7 mouse cellular contexts compared by ENCODE assay signal in genomic region chr10:34207503-34207850, GRCm38 (mm10). TPM values are rescaled to one million over a fixed set of nuclear protein-coding genes. Genes with fewer than 3 reads are reported as not detected.
DNase-seq lines count a peak whose midpoint lies in the region; ATAC-seq and TF ChIP-seq lines count a peak whose summit lies in the region.

TSS of gene Dse (minus strand) at chr10:34207715.

- peak within 1 kb of the TSS; percentile 78 for H3K27ac ChIP-seq in liver, adult 2 months (replicated peaks; ENCODE audit: insufficient read depth, low read depth, low read length)
- H3K27ac ChIP-seq in forebrain, embryonic 10.5 days: peak within 1 kb of the TSS; percentile 95
- peak within 1 kb of the TSS; percentile 98 for H3K27ac ChIP-seq in limb, embryonic 10.5 days

- no peaks in the 10 kb centered on the region; the same call in 1 of the 2 replicates for H3K79me2 ChIP-seq in liver, adult 2 months (ENCODE audit: control insufficient read depth, insufficient read depth, low read length)
- H3K79me2 ChIP-seq in myocyte (ENCODE audit: control insufficient read depth, insufficient read depth): peaks cover 30% of the 10 kb centered on the region

- TF ChIP-seq POLR2A in liver, adult 2 months (IDR thresholded peaks at IDR 0.05; ENCODE audit: extremely low read depth, insufficient read depth, low read length): no peak
- no peak for TF ChIP-seq POLR2A in myocyte (IDR thresholded peaks at IDR 0.05; ENCODE audit: insufficient read length, low read depth)

- H3K27me3 ChIP-seq in liver, adult 2 months (ENCODE audit: control insufficient read depth, insufficient read depth, low read length): no peaks in the 10 kb centered on the region
- no peaks in the 10 kb centered on the region for H3K27me3 ChIP-seq in forebrain, embryonic 10.5 days (ENCODE audit: poor library complexity, severe bottlenecking)
- H3K27me3 ChIP-seq in limb, embryonic 10.5 days (ENCODE audit: low read depth, poor library complexity, severe bottlenecking): no peaks in the 10 kb centered on the region
- H3K27me3 ChIP-seq in myocyte (ENCODE audit: control insufficient read depth, insufficient read depth, insufficient read length): no peaks in the 10 kb centered on the region

- no peak for ATAC-seq in granulocyte monocyte progenitor cell, adult 5-6 weeks (replicated peaks; ENCODE audit: poor library complexity, severe bottlenecking)

- H3K9me3 ChIP-seq in forebrain, embryonic 10.5 days: no peaks in the 10 kb centered on the region
- no peaks in the 10 kb centered on the region for H3K9me3 ChIP-seq in limb, embryonic 10.5 days (replicated peaks)

- under 1% methylated on average over 14 of the region's 14 CpGs for WGBS in liver, adult 2 months
- under 1% methylated on average over 14 of the region's 14 CpGs for WGBS in forebrain, embryonic 10.5 days
- WGBS in limb, embryonic 10.5 days: 1% methylated on average over 14 of the region's 14 CpGs

- TF ChIP-seq CTCF in liver, adult 2 months (IDR thresholded peaks at IDR 0.05; ENCODE audit: low read depth, low read length): no peak

- H3ac ChIP-seq in myocyte (ENCODE audit: control insufficient read depth, insufficient read length): peak within 1 kb of the TSS; percentile 32

- peak; percentile 19 for DNase-seq in liver, adult 2 months (ENCODE audit: extremely low read depth, low read depth, low spot score)
- DNase-seq in liver: no peak
- no peak for DNase-seq in adrenal gland, postnatal 25 days
- DNase-seq in forebrain, embryonic 10.5 days (ENCODE audit: extremely low spot score, low spot score): no peak
- no peak for DNase-seq in limb, embryonic 10.5 days (ENCODE audit: low spot score)

- H3K4me1 ChIP-seq in liver, adult 2 months (ENCODE audit: control insufficient read depth, insufficient read depth, low read length): peaks cover 2% of the 10 kb centered on the region; the same call in 1 of the 2 replicates
- peaks cover 15% of the 10 kb centered on the region for H3K4me1 ChIP-seq in forebrain, embryonic 10.5 days
- H3K4me1 ChIP-seq in limb, embryonic 10.5 days: peaks cover 30% of the 10 kb centered on the region

- peak within 1 kb of the TSS; percentile 80 for H3K9ac ChIP-seq in liver, adult 2 months (ENCODE audit: low read depth, low read length)

- H3K36me3 ChIP-seq in liver, adult 2 months (ENCODE audit: control insufficient read depth, insufficient read depth, low read length): no peaks in the 10 kb centered on the region
- H3K36me3 ChIP-seq in forebrain, embryonic 10.5 days (replicated peaks): 0 out of 2 replicates have a peak, but pooled peaks cover 2% of the 10 kb centered on the region
- peaks cover 7% of the 10 kb centered on the region for H3K36me3 ChIP-seq in limb, embryonic 10.5 days
- no peaks in the 10 kb centered on the region for H3K36me3 ChIP-seq in myocyte (ENCODE audit: control insufficient read depth, insufficient read depth)

- H3K4me3 ChIP-seq in liver, adult 2 months (ENCODE audit: insufficient read depth, low read depth, low read length): peak within 1 kb of the TSS; percentile 83
- peak within 1 kb of the TSS; percentile 87 for H3K4me3 ChIP-seq in forebrain, embryonic 10.5 days
- peak within 1 kb of the TSS; percentile 90 for H3K4me3 ChIP-seq in limb, embryonic 10.5 days
- peak within 1 kb of the TSS; percentile 77 for H3K4me3 ChIP-seq in myocyte

- H3K4me2 ChIP-seq in myocyte (ENCODE audit: low read depth): peak within 1 kb of the TSS; percentile 83

TF ChIP-seq in myocyte, 11 proteins besides CTCF, POLR2A, EP300 and RAD21:
- TF ChIP-seq POLR2AphosphoS2 (IDR thresholded peaks at IDR 0.05; ENCODE audit: insufficient read length, low read depth) (no peak), TCF12 (IDR thresholded peaks at IDR 0.05; ENCODE audit: insufficient read depth, poor library complexity, severe bottlenecking) (no peak), USF1 (IDR thresholded peaks at IDR 0.05; ENCODE audit: low read depth) (no peak), SRF (IDR thresholded peaks at IDR 0.05; ENCODE audit: control insufficient read depth, insufficient read length, low read depth) (no peak), MAX (IDR thresholded peaks at IDR 0.05; ENCODE audit: low read depth) (no peak), MYOD1 (IDR thresholded peaks at IDR 0.05; ENCODE audit: control insufficient read depth in 1 of 3, insufficient read length in 2 of 3, low read depth in 2 of 3) (no peak), E2F4 (IDR thresholded peaks at IDR 0.05; ENCODE audit: insufficient read depth) (no peak), CEBPB (IDR thresholded peaks at IDR 0.05; ENCODE audit: insufficient read depth, poor library complexity, severe bottlenecking) (no peak), TCF3 (IDR thresholded peaks at IDR 0.05; ENCODE audit: insufficient read length, low read depth) (no peak), MYOG (IDR thresholded peaks at IDR 0.05; ENCODE audit: control insufficient read depth in 1 of 3, insufficient read depth in 1 of 3, insufficient read length in 2 of 3, low read depth in 2 of 3) (no peak), REST (IDR thresholded peaks at IDR 0.05; ENCODE audit: insufficient read depth, insufficient read length) (no peak)

RNA-seq across cellular contexts. Expression of gene Dse, which starts in this region (rescaled TPM):
- 12.5 and 15.2 TPM in 2 replicates for total RNA-seq in liver, adult 2 months (2014; rRNA removed)
- 1.9 and 4.4 TPM in 2 replicates for polyA plus RNA-seq in liver, adult 2 months (2012; rRNA removed)
- 16.1 and 24.5 TPM in 2 replicates for total RNA-seq in adrenal gland, postnatal 25 days (2021)
- polyA plus RNA-seq in forebrain, embryonic 10.5 days (2016; fragmentation: Nextera tagmentation; extraction: Ambion mirVana): 17.9 and 21.0 TPM in 2 replicates
- 26.7 and 35.2 TPM in 2 replicates for polyA plus RNA-seq in limb, embryonic 10.5 days (2016; fragmentation: Nextera tagmentation; extraction: Ambion mirVana)
- 7.6 TPM for polyA plus RNA-seq in myocyte (2012; fragmentation: generic; extraction: Trizol)
- 1.5 TPM in 1 of 2 replicates, not detected in the other for total RNA-seq in granulocyte monocyte progenitor cell, adult 5-6 weeks (2014; fragmentation: Nextera tagmentation)
- total RNA-seq in granulocyte monocyte progenitor cell, adult 5-6 weeks (2017): 0.99 and 1.1 TPM in 2 replicates
